Mouse (Mus musculus): ENCODE results near the gene Wdr63.

Wdr63 gene

GRCm38 (mm10) chr3:146107921-146108571, at the start of gene Wdr63:
Wdr63 (minus strand) TSS chr3:146108130.
- DNase-seq: peak; percentile 7

GRCm38 (mm10) chr3:146156811-146157210, 48.9 kb upstream of the Wdr63 start:
- DNase-seq: no peak

GRCm38 (mm10) chr3:146155628-146156576, 48.0 kb upstream of the Wdr63 start:
- no peak for DNase-seq

GRCm38 (mm10) chr3:146153862-146154611, 46.1 kb upstream of the Wdr63 start:
- no peak for DNase-seq

- no peak for DNase-seq
These were observed 45.0 kb upstream of the Wdr63 start for GRCm38 (mm10) chr3:146152913-146153312.

- no peak for DNase-seq
These were observed 44.4 kb upstream of the Wdr63 start for GRCm38 (mm10) chr3:146152348-146152747.

GRCm38 (mm10) chr3:146151755-146152154, 43.8 kb upstream of the Wdr63 start:
- DNase-seq: no peak

- DNase-seq: no peak
These were observed 43.4 kb upstream of the Wdr63 start for GRCm38 (mm10) chr3:146151328-146151727.

GRCm38 (mm10) chr3:146150560-146150959, 42.6 kb upstream of the Wdr63 start:
- no peak for DNase-seq

GRCm38 (mm10) chr3:146150058-146150400, 42.1 kb upstream of the Wdr63 start:
- DNase-seq: no peak

- no peak for DNase-seq
These were observed 41.5 kb upstream of the Wdr63 start, which contains the start of gene Mcoln2 for GRCm38 (mm10) chr3:146149156-146150057. Mcoln2 (plus strand) TSS chr3:146149833.

- DNase-seq: no peak
These were observed 38.2 kb upstream of the Wdr63 start for GRCm38 (mm10) chr3:146146131-146146530.

- DNase-seq: no peak
These were observed 37.6 kb upstream of the Wdr63 start for GRCm38 (mm10) chr3:146145501-146145900.

- DNase-seq: no peak
These were observed 34.6 kb upstream of the Wdr63 start for GRCm38 (mm10) chr3:146142523-146142922.

- DNase-seq: no peak
These were observed 32.3 kb upstream of the Wdr63 start for GRCm38 (mm10) chr3:146140276-146140675.

GRCm38 (mm10) chr3:146136422-146136821, 28.5 kb upstream of the Wdr63 start:
- DNase-seq: no peak

GRCm38 (mm10) chr3:146135417-146135816, 27.5 kb upstream of the Wdr63 start:
- no peak for DNase-seq

- DNase-seq: no peak
These were observed 26.9 kb upstream of the Wdr63 start for GRCm38 (mm10) chr3:146134834-146135233.

- DNase-seq: no peak
These were observed 19.3 kb upstream of the Wdr63 start for GRCm38 (mm10) chr3:146127205-146127604.

GRCm38 (mm10) chr3:146123464-146123825, 15.5 kb upstream of the Wdr63 start:
- DNase-seq: no peak

- no peak for DNase-seq
These were observed 15.0 kb upstream of the Wdr63 start for GRCm38 (mm10) chr3:146122807-146123463.

GRCm38 (mm10) chr3:146122125-146122420, 14.1 kb upstream of the Wdr63 start:
- no peak for DNase-seq

Measured in cerebellum, adult 8-10 months (tissue).